Mouse (Mus musculus) liver, embryonic 14.5 days (tissue): ENCODE measurements around the gene H6pd. TPM values are rescaled to one million over a fixed set of nuclear protein-coding genes. Genes with fewer than 3 reads are reported as not detected.

Source experiments
- ATAC-seq: fragments of 200-750 bp; cut with Nextera tagmentation; 2 replicates; pipeline ENCODE4 v1.8.0; 2017; ENCODE audit warnings: moderate number of reproducible peaks, mild to moderate bottlenecking, moderate library complexity; ENCODE audit not compliant: insufficient read depth
- DNase-seq, 3 experiments: peaks; one replicate each; pipeline ENCODE4 v3.0.0-alpha.2; 2012 to 2013; ENCODE audit warnings: low read depth in 3 of 3, low spot score in 3 of 3
- H3K27ac ChIP-seq: fragments of 300-500 bp; sonication (generic); 2 replicates; pipeline ENCODE4 v1.5.1; 2014; ENCODE audit warnings: moderate library complexity, mild to moderate bottlenecking, control low read depth, inconsistent platforms
- H3K27me3 ChIP-seq: fragments of 300-500 bp; sonication (generic); 2 replicates; pipeline ENCODE4 v1.6.1; 2014; ENCODE audit warnings: mild to moderate bottlenecking, low read length, moderate library complexity; ENCODE audit not compliant: control insufficient read depth, insufficient read depth
- H3K36me3 ChIP-seq: fragments of 300-500 bp; sonication (generic); replicated peaks from 2 replicates; pipeline ENCODE4 v1.6.1; 2014; ENCODE audit warnings: low read depth; ENCODE audit not compliant: control insufficient read depth, insufficient read depth
- H3K4me1 ChIP-seq, 2 experiments: fragments of 200-500 bp in 1 of 2; fragments of 300-500 bp in 1 of 2; sonication (generic) in 1 of 2; replicated peaks; 2 replicates each; pipeline ENCODE4 v1.6.1; 2012 to 2014; ENCODE audit warnings: antibody characterized with exemption in 1 of 2, inconsistent platforms in 1 of 2, low read length in 1 of 2; ENCODE audit not compliant: control insufficient read depth in 2 of 2, insufficient read depth in 2 of 2
- H3K4me2 ChIP-seq: fragments of 300-500 bp; sonication (generic); 2 replicates; pipeline ENCODE4 v1.6.1; 2014; ENCODE audit warnings: low read depth, mild to moderate bottlenecking, control low read depth, moderate library complexity
- H3K4me3 ChIP-seq, 2 experiments: fragments of 200-500 bp in 1 of 2; fragments of 300-500 bp in 1 of 2; sonication (generic) in 1 of 2; 2 replicates each; pipeline ENCODE4 v1.5.1; 2012 to 2014; ENCODE audit warnings: low read depth in 2 of 2, low read length in 2 of 2, mild to moderate bottlenecking in 2 of 2, control low read depth in 1 of 2, inconsistent platforms in 1 of 2, moderate library complexity in 1 of 2; ENCODE audit not compliant: insufficient read depth in 1 of 2
- H3K9ac ChIP-seq: fragments of 300-500 bp; sonication (generic); replicated peaks from 2 replicates; pipeline ENCODE4 v1.6.1; 2014; ENCODE audit warnings: mild to moderate bottlenecking, control low read depth, moderate library complexity
- H3K9me3 ChIP-seq: fragments of 300-500 bp; sonication (generic); 2 replicates; pipeline ENCODE4 v1.6.1; 2016; ENCODE audit warnings: low read length, mixed read lengths; ENCODE audit not compliant: control insufficient read depth
- CTCF ChIP-seq: IDR thresholded peaks from 2 replicates; pipeline ENCODE4 v1.5.1; 2016; ENCODE audit warnings: antibody characterized with exemption, low read depth, control low read depth
- EP300 ChIP-seq: IDR thresholded peaks from 2 replicates; pipeline ENCODE4 v1.6.1; 2016; ENCODE audit warnings: antibody characterized with exemption, low read depth
- WGBS: fragments of 180-500 bp; shearing (Covaris S2); extraction: QIAGEN DNeasy Blood & Tissue Kit; methylation state at CpG from one replicate; pipeline ENCODE4 v1.1.7; 2014; ENCODE audit not compliant: insufficient replicate concordance; 5-methylcytosine and 5-hydroxymethylcytosine counted together
- polyA plus RNA-seq, 2 experiments: library from polyadenylated mRNA; depleted of rRNA in 1 of 2; stranded (reverse) in 1 of 2; unstranded in 1 of 2; fragments of >200 nt; fragmentation: Nextera tagmentation in 1 of 2; extraction: Ambion mirVana in 1 of 2; gene quantifications; 2 replicates each; pipeline versions ENCODE4 v1.2.1 to v1.2.3; 2012 to 2014

Gene H6pd
- polyA plus RNA-seq, 2 experiments, result 7.9 to 8.3 TPM

GRCm38 (mm10) chr4:150003641-150004040 lies 5.2 kb downstream of the H6pd start:
- 72% methylated on average over 4 of the region's 4 CpGs for WGBS
- Histone ChIP-seq H3K4me2 (no peak overlapping the region), H3K9me3 (no peaks in the 10 kb centered on the region), H3K4me3 (no peak overlapping the region), H3K4me1 (peaks cover 23 to 51% of the 10 kb centered on the region in 2 experiments), H3K36me3 (no peaks in the 10 kb centered on the region), H3K27me3 (no peaks in the 10 kb centered on the region), H3K27ac (no peak overlapping the region), H3K9ac (no peak overlapping the region)
- no peak for TF ChIP-seq EP300
- no peak for TF ChIP-seq CTCF
- ATAC-seq, result no peak
- DNase-seq, result no peak

GRCm38 (mm10) chr4:150003021-150003580 lies 5.7 kb downstream of the H6pd start:
- WGBS, result 45% methylated on average over 7 of the region's 7 CpGs
- ATAC-seq (no peak), DNase-seq (no peak)
- no peak overlapping the region for H3K27ac ChIP-seq
- TF ChIP-seq CTCF, result no peak
- no peaks in the 10 kb centered on the region for H3K9me3 ChIP-seq
- no peak overlapping the region; the same call in 1 of the 2 replicates for H3K4me2 ChIP-seq
- peaks cover 23 to 50% of the 10 kb centered on the region in 2 experiments for H3K4me1 ChIP-seq
- no peaks in the 10 kb centered on the region for H3K36me3 ChIP-seq
- no peak overlapping the region for H3K4me3 ChIP-seq
- H3K9ac ChIP-seq, result no peak overlapping the region
- H3K27me3 ChIP-seq, result no peaks in the 10 kb centered on the region

- 6% methylated on average over 12 of the region's 12 CpGs for WGBS
- peak in 1 of 3 experiments; percentile 44 for DNase-seq
- Histone ChIP-seq H3K4me2 (peak overlapping the region; percentile 56), H3K4me3 (peak overlapping the region in 1 of 2 experiments; percentile 23; a peak in 1 of 4 replicates), H3K9ac (peak overlapping the region; percentile 43), H3K27ac (peak overlapping the region; percentile 39), H3K36me3 (no peaks in the 10 kb centered on the region), H3K4me1 (peaks cover 20 to 42% of the 10 kb centered on the region in 2 experiments), H3K9me3 (no peaks in the 10 kb centered on the region), H3K27me3 (no peaks in the 10 kb centered on the region)
- peak; percentile 72 for ATAC-seq
- TF ChIP-seq CTCF, result no peak
- no peak for TF ChIP-seq EP300
Observed at GRCm38 (mm10) chr4:150002021-150002528, 6.7 kb downstream of the H6pd start.

- TF ChIP-seq CTCF (no peak), EP300 (no peak)
- H3K27ac ChIP-seq, result peak overlapping the region; percentile 39
- H3K36me3 ChIP-seq, result no peaks in the 10 kb centered on the region
- H3K4me1 ChIP-seq, result peaks cover 19 to 39% of the 10 kb centered on the region in 2 experiments
- DNase-seq (no peak), ATAC-seq (no peak)
- 28% methylated on average over 10 of the region's 10 CpGs for WGBS
- peak overlapping the region; percentile 6; the same call in 1 of the 2 replicates for H3K9ac ChIP-seq
- peak overlapping the region; percentile 56 for H3K4me2 ChIP-seq
- H3K27me3 ChIP-seq, result no peaks in the 10 kb centered on the region
- no peak overlapping the region for H3K4me3 ChIP-seq
- no peaks in the 10 kb centered on the region for H3K9me3 ChIP-seq
Observed at GRCm38 (mm10) chr4:150001221-150001860, 7.5 kb downstream of the H6pd start.

GRCm38 (mm10) chr4:149999931-150000555 lies 8.8 kb downstream of the H6pd start:
- no peak overlapping the region for H3K27ac ChIP-seq
- no peak overlapping the region for H3K9ac ChIP-seq
- DNase-seq, result no peak
- TF ChIP-seq EP300 (no peak), CTCF (no peak)
- no peaks in the 10 kb centered on the region for H3K27me3 ChIP-seq
- no peak overlapping the region for H3K4me3 ChIP-seq
- no peak for ATAC-seq
- no peaks in the 10 kb centered on the region for H3K36me3 ChIP-seq
- H3K9me3 ChIP-seq, result no peaks in the 10 kb centered on the region
- no peak overlapping the region; the same call in 1 of the 2 replicates for H3K4me2 ChIP-seq
- peaks cover 17 to 37% of the 10 kb centered on the region in 2 experiments for H3K4me1 ChIP-seq
- 68% methylated on average over 15 of the region's 15 CpGs for WGBS
